Mouse (Mus musculus) layer of hippocampus, adult 2 months (tissue): Measurements from ENCODE around the gene Atcay. TPM values are rescaled to one million over a fixed set of nuclear protein-coding genes. Genes with fewer than 3 reads are reported as not detected.
"Not testable (repeated sequence)": the region's sequence is repeated elsewhere in the genome, so short reads cannot be mapped to it uniquely, and the experiment has no call there.

Experiments
- DNase-seq, 2 experiments: peaks; one replicate each; pipeline ENCODE4 v3.0.0; 2022; ENCODE audit warnings: low spot score in 2 of 2
- H3K27ac ChIP-seq: fragments of 200-600 bp; 2 replicates; pipeline ENCODE4 v1.8.1; 2022
- H3K4me3 ChIP-seq: fragments of 200-600 bp; 2 replicates; pipeline ENCODE4 v1.8.1; 2022; ENCODE audit warnings: mild to moderate bottlenecking
- CTCF ChIP-seq: fragments of 200-600 bp; conservative IDR thresholded peaks from 2 replicates; pipeline ENCODE4 v1.8.1; 2022; ENCODE audit warnings: antibody characterized with exemption, mild to moderate bottlenecking, moderate library complexity
- total RNA-seq, 2 experiments: library from RNA; stranded (reverse); gene quantifications; 2 replicates each; pipeline ENCODE4 v1.2.3; 2021

Atcay gene
- total RNA-seq, 2 experiments from 2014 or later: 144 to 150 TPM

DNA sequence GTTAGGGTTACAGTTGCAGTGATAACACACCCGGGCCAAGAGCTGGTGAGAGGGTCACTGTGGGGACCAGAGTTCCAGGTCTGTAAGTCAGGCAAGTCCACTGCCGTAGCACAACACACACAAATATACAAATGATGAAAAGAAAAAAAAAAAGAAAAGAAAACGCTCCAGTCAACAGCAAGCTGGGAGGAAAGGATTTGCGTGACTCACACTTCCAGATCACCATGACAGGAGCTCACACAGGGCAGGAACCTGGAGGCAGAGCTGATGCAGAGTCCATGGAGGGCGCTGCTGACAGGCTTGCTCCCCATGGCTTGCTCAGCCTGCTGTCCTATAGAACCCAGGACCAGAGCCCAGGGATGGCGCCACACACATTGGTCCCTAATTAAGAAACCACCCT lies 3.6 kb upstream of the Atcay start:
- TF ChIP-seq CTCF: no peak
- Histone ChIP-seq H3K27ac (no peak overlapping the region), H3K4me3 (no peak overlapping the region)
- no peak for DNase-seq

DNA sequence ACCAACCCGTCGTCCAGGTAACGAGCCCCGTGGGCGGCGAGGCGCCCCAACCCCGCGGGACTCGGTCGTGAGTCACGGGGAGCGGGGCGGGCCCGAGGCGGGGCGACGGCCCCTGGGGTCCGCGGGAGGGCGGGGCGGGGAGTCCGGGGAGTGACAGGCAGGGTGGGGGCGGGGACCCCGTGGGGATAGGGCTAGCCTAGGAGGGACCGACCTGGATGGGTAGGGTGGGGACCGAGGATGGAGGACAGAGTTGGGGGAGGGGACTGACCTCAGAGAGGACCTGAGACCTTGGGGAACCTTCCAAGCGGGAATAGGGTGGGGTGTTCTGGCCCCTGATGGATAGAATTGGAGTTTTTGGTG lies 2.6 kb upstream of the Atcay start:
- peak overlapping the region; percentile 91 for H3K27ac ChIP-seq

GRCm38 (mm10) chr10:81232580-81233225 lies 2.1 kb upstream of the Atcay start, which contains the start of gene Zfr2:
Gene Zfr2, plus strand, starts transcription at chr10:81233155.
- peak within 1 kb of the TSS; percentile 91 for H3K27ac ChIP-seq
- peak; percentile 95 for DNase-seq
- peak within 1 kb of the TSS; percentile 68 for H3K4me3 ChIP-seq
- no peak for TF ChIP-seq CTCF

More for the DNA sequence above, 2.6 kb upstream of the Atcay start:
- DNase-seq: no peak
- TF ChIP-seq CTCF: no peak
- H3K4me3 ChIP-seq: peak overlapping the region; percentile 68

DNA sequence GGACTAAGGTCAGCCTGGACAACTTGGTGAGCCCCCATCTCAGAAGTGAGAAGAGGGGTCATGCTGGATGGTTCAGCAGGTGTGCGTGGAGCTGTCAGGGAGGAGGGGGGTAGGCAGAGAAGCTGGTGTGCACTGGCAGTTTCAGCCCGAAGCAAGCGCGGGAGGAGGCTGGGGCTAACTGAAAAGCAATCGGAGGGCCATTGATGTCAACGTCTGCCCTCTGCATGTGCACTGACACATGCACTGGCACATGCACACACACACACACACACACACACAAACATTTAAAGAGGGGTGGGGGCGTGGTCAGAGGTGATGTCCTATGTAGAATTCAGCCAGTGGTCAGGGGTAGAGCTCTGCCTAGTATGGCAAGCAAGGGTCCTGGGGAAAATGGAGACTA lies 803 bp upstream of the Atcay start:
- no peak for TF ChIP-seq CTCF
- no peak for DNase-seq

GRCm38 (mm10) chr10:81229735-81230437 lies 747 bp downstream of the Atcay start:
- peak overlapping the region; percentile 72 for H3K4me3 ChIP-seq
- H3K27ac ChIP-seq: peak overlapping the region; percentile 93
- DNase-seq: no peak
- no peak for TF ChIP-seq CTCF

More for the DNA sequence above, 803 bp upstream of the Atcay start:
- Histone ChIP-seq H3K4me3 (peak overlapping the region; percentile 72), H3K27ac (peak overlapping the region; percentile 93; the same call in 1 of the 2 replicates)

- not testable (repeated sequence) for DNase-seq, H3K4me3 ChIP-seq, H3K27ac ChIP-seq
Observed at GRCm38 (mm10) chr10:81223731-81224130, 6.9 kb downstream of the Atcay start.

- Histone ChIP-seq H3K4me3 (no peak overlapping the region), H3K27ac (no peak overlapping the region)
- no peak for DNase-seq
- no peak for TF ChIP-seq CTCF
Observed at GRCm38 (mm10) chr10:81221402-81222015, 9.1 kb downstream of the Atcay start.

DNA sequence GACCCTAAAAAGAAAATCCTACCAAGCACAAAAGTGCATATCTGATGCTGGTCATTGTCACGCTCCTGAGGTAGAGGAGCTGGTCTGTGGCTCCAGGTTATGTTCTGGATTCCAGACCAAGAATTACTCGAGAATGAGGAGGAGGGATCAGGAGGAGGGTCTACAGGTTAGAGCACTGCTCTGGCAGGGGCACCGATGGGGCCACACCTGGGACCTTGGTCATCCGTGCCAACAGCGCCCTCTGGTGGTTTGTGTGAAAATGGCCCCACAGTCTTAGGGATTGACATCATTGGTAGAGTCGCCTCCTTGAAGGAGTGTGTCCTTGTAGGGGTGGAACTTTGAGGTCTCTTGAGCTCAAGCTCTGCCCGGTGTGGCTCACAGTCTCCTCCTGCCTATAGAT lies 12.7 kb downstream of the Atcay start:
- peak; percentile 93 for TF ChIP-seq CTCF
- no peak overlapping the region for H3K27ac ChIP-seq
- H3K4me3 ChIP-seq: no peak overlapping the region
- peak in 1 of 2 experiments; percentile 47 for DNase-seq

DNA sequence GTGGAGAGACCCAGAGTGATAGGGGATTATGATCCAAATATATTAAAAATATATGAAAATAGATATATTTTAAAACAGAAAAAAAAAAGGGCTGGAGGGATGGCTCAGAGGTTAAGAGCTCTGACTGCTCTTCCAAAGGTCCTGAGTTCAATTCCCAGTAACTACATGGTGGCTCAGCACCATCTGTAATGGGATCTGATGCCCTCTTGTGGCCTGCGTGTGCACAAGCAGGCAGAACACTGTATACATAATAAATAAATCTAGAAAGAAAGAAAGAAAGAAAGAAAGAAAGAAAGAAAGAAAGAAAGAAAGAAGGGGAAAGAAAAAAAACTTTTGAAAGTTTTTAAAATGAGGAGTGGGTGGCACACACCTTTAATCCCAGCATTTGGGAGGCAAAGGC lies 13.4 kb downstream of the Atcay start:
- not testable (repeated sequence) for H3K27ac ChIP-seq, DNase-seq, H3K4me3 ChIP-seq
- TF ChIP-seq CTCF: peak; percentile 78

GRCm38 (mm10) chr10:81216810-81217209 lies 13.8 kb downstream of the Atcay start:
- no peak for TF ChIP-seq CTCF
- no peak overlapping the region for H3K27ac ChIP-seq
- H3K4me3 ChIP-seq: no peak overlapping the region
- DNase-seq: no peak

DNA sequence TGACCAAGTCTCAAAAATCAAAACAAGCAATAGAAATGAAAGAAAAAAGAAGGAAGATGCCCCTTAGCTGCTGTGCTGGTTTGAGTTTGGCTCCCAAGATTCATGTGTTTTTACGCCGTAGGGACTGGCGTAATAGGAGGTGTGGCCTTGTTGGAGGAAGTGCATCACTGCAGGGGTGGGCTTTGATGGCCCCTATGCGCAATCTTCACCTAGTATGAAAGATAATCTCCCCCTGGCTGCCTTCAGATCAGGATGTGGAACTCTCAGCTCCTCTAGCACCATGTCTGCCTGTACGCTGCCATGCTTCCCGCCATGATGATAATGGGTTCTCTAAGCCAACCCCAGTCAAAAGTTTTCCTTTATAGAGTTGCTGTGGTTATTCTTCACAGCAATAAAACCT lies 14.4 kb downstream of the Atcay start:
- DNase-seq: no peak
- TF ChIP-seq CTCF: no peak
- Histone ChIP-seq H3K27ac (no peak overlapping the region), H3K4me3 (no peak overlapping the region)

DNA sequence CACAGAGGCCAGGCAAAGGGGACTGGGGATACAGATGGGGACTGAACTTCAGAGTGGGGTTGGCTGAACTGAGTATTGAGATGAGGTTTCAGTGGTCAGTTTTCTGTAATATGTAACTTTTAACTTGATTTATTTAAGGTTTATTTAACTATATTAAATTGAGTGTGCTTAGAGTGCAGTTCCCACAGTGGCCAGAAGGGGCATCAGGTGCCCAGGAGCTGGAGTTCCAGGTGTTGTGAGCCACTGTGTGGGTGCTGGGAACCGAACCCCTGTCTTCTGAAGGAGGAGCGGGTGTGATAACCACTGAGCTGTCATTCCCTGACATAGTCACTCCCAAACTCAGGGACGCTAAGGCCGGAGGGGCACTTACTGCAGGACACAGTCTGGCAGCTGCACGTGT lies 20.5 kb downstream of the Atcay start:
- no peak for DNase-seq
- no peak overlapping the region for H3K4me3 ChIP-seq
- peak; percentile 71 for TF ChIP-seq CTCF
- no peak overlapping the region for H3K27ac ChIP-seq

GRCm38 (mm10) chr10:81204137-81204536 lies 26.5 kb downstream of the Atcay start:
- no peak for TF ChIP-seq CTCF
- no peak for DNase-seq
- Histone ChIP-seq H3K4me3 (no peak overlapping the region), H3K27ac (no peak overlapping the region)
